ENCODE assay signal across 42 mouse cellular contexts in genomic region chr6:146995878-146996277, GRCm38 (mm10). TPM values are rescaled to one million over a fixed set of nuclear protein-coding genes. Genes with fewer than 3 reads are reported as not detected.
"Had no signal": no experiment of that assay in that cellular context is flagged by ENCODE, and none has a peak within 500 bp of the region (broad histone marks: within the 10 kb centered on the region; RNA-seq: fewer than 3 reads in every experiment).

No protein-coding gene starts in this region.

- H3K9ac ChIP-seq: limb, embryonic 12.5 days; limb, embryonic 13.5 days; limb, embryonic 15.5 days; liver, embryonic 12.5 days; liver, embryonic 13.5 days; liver, embryonic 14.5 days; liver, embryonic 15.5 days; liver, postnatal 0 days; lung, embryonic 14.5 days; lung, embryonic 15.5 days; midbrain, embryonic 12.5 days; midbrain, embryonic 13.5 days; neural tube, embryonic 12.5 days had no signal

- H3K4me2 ChIP-seq: limb, embryonic 12.5 days; limb, embryonic 13.5 days; limb, embryonic 15.5 days; liver, embryonic 11.5 days; liver, embryonic 12.5 days; liver, embryonic 13.5 days; liver, embryonic 15.5 days; lung, embryonic 14.5 days; lung, embryonic 15.5 days; midbrain, embryonic 12.5 days; midbrain, embryonic 13.5 days; neural tube, embryonic 12.5 days had no signal

- H3K27me3 ChIP-seq: limb, embryonic 12.5 days; limb, embryonic 13.5 days; limb, embryonic 15.5 days; liver, embryonic 12.5 days; liver, embryonic 13.5 days; liver, embryonic 15.5 days; lung, embryonic 15.5 days; megakaryocyte, embryonic 14.5 days; midbrain, embryonic 12.5 days; midbrain, embryonic 13.5 days; neural tube, embryonic 12.5 days had no signal

- H3K4me3 ChIP-seq: left cerebral cortex, adult 2 months; limb, embryonic 10.5 days; limb, embryonic 12.5 days; limb, embryonic 13.5 days; limb, embryonic 15.5 days; liver, embryonic 12.5 days; liver, embryonic 13.5 days; liver, embryonic 15.5 days; lung, embryonic 15.5 days; megakaryocyte, embryonic 14.5 days; midbrain, embryonic 10.5 days; midbrain, embryonic 12.5 days; midbrain, embryonic 13.5 days; myocyte; neural tube, embryonic 12.5 days had no signal

- H3K36me3 ChIP-seq: liver, embryonic 15.5 days; midbrain, embryonic 12.5 days; midbrain, embryonic 13.5 days; neural tube, embryonic 12.5 days had no signal

- H3K27ac ChIP-seq: left cerebral cortex, adult 2 months; limb, embryonic 10.5 days; limb, embryonic 12.5 days; limb, embryonic 13.5 days; limb, embryonic 15.5 days; liver, embryonic 12.5 days; liver, embryonic 13.5 days; liver, embryonic 14.5 days; liver, embryonic 15.5 days; lung, embryonic 15.5 days; macrophage; midbrain, embryonic 10.5 days; midbrain, embryonic 12.5 days; midbrain, embryonic 13.5 days; neural tube, embryonic 12.5 days had no signal

- ATAC-seq: liver, embryonic 12.5 days; liver, postnatal 0 days; lung, postnatal 0 days; midbrain, embryonic 16.5 days had no signal

- H3K4me1 ChIP-seq: limb, embryonic 10.5 days; limb, embryonic 12.5 days; limb, embryonic 15.5 days; liver, embryonic 12.5 days; liver, embryonic 13.5 days; liver, embryonic 15.5 days; lung, embryonic 15.5 days; midbrain, embryonic 10.5 days; midbrain, embryonic 12.5 days; midbrain, embryonic 13.5 days; neural tube, embryonic 12.5 days had no signal

- DNase-seq: left cerebral cortex, postnatal 4 days; liver; liver, embryonic 13.5 days; liver, postnatal 0 days; lung, adult 18-20 months; lung, adult 2 months; lung, embryonic 14.5 days; lung, postnatal 10 days; lung, postnatal 14 days; lung, postnatal 36 days; lung, postnatal 4 days; midbrain, embryonic 14.5 days had no signal

- H3K9me3 ChIP-seq: limb, embryonic 10.5 days; limb, embryonic 12.5 days; limb, embryonic 13.5 days; limb, embryonic 15.5 days; liver, embryonic 12.5 days; liver, embryonic 13.5 days; liver, embryonic 15.5 days; lung, embryonic 15.5 days; megakaryocyte, embryonic 14.5 days; midbrain, embryonic 10.5 days; midbrain, embryonic 12.5 days; midbrain, embryonic 13.5 days; neural tube, embryonic 12.5 days had no signal

RNA-seq across cellular contexts. Expression of gene Rep15, which starts 36.5 kb away (rescaled TPM):
- total RNA-seq: megakaryocyte progenitor cell, adult 5-6 weeks had no signal

RNA-seq across cellular contexts. Expression of gene 1700034J05Rik, which starts 41.7 kb away (rescaled TPM):
- total RNA-seq: left cerebral cortex, adult 2 months; left cerebral cortex, adult 8-10 months; left cerebral cortex, postnatal 10 days; left cerebral cortex, postnatal 14 days; left cerebral cortex, postnatal 25 days; left cerebral cortex, postnatal 36 days; left cerebral cortex, postnatal 4 days; liver, adult 2 months; megakaryocyte progenitor cell, adult 5-6 weeks; megakaryocyte, adult 5-6 weeks; megakaryocyte-erythroid progenitor cell, adult 5-6 weeks; midbrain, postnatal 0 days had no signal
- polyA plus RNA-seq: limb, embryonic 11.5 days; liver, adult 2 months; liver, embryonic 13.5 days; liver, embryonic 14.5 days; lung, adult 2 months; macrophage; midbrain, embryonic 14.5 days; midbrain, postnatal 0 days had no signal
